Mouse (Mus musculus) adrenal gland, postnatal 14 days (tissue): ENCODE data around the gene Ilf2. TPM values are rescaled to one million over a fixed set of nuclear protein-coding genes. Genes with fewer than 3 reads are reported as not detected.

Experiments used
- total RNA-seq: library from RNA; stranded (reverse); gene quantifications from 2 replicates; pipeline ENCODE4 v1.2.3, GENCODE M21; 2021

Ilf2 gene
- total RNA-seq, 1 experiment from 2014 or later = 54.7 TPM

Other genes with a start within 250 kb of the Ilf2 start
- gene Jtb, start 244.5 kb upstream of the Ilf2 start, total RNA-seq = 58.8 and 58.9 TPM in 2 replicates
- gene Creb3l4, start 232.6 kb upstream of the Ilf2 start, total RNA-seq = 0.33 and 0.38 TPM in 2 replicates
- 106 and 108 TPM in 2 replicates for gene Slc39a1, start 228.0 kb upstream of the Ilf2 start, total RNA-seq
- gene Crtc2, start 222.0 kb upstream of the Ilf2 start, total RNA-seq = 37.5 and 51.7 TPM in 2 replicates
- gene Dennd4b, start 210.9 kb upstream of the Ilf2 start, total RNA-seq = 6.9 and 12.3 TPM in 2 replicates
- 66.4 and 76.6 TPM in 2 replicates for gene Gatad2b, start 182.9 kb upstream of the Ilf2 start, total RNA-seq
- gene Slc27a3, start 86.2 kb upstream of the Ilf2 start, total RNA-seq = 73.1 and 86.4 TPM in 2 replicates
- gene Ints3, start 42.5 kb upstream of the Ilf2 start, total RNA-seq = 59.5 and 62.4 TPM in 2 replicates
- 120 and 132 TPM in 2 replicates for gene Npr1, start 10.3 kb upstream of the Ilf2 start, total RNA-seq
- 46.1 and 49.2 TPM in 2 replicates for gene Snapin, start 14.9 kb downstream of the Ilf2 start, total RNA-seq
- 108 and 112 TPM in 2 replicates for gene Chtop, start 33.4 kb downstream of the Ilf2 start, total RNA-seq
- gene S100a1, start 38.3 kb downstream of the Ilf2 start, total RNA-seq = 294 and 337 TPM in 2 replicates
- gene S100a13, start 38.3 kb downstream of the Ilf2 start, total RNA-seq = 75.0 and 84.7 TPM in 2 replicates
- 0.56 and 0.85 TPM in 2 replicates for gene S100a14, start 50.7 kb downstream of the Ilf2 start, total RNA-seq
- 63.6 and 71.4 TPM in 2 replicates for gene S100a16, start 61.1 kb downstream of the Ilf2 start, total RNA-seq
- gene S100a3, start 84.5 kb downstream of the Ilf2 start, total RNA-seq = not detected in 2 replicates
- gene S100a2, start 114.1 kb downstream of the Ilf2 start, total RNA-seq = not detected in 2 replicates
- not detected in 2 replicates for gene Gm42674, start 125.8 kb downstream of the Ilf2 start, total RNA-seq
- gene S100a4, start 127.6 kb downstream of the Ilf2 start, total RNA-seq = 9.6 and 18.7 TPM in 2 replicates
- not detected in 2 replicates for gene S100a5, start 132.4 kb downstream of the Ilf2 start, total RNA-seq
- 54.3 and 59.5 TPM in 2 replicates for gene S100a6, start 136.8 kb downstream of the Ilf2 start, total RNA-seq
- not detected in 2 replicates for gene S100a7a, start 177.9 kb downstream of the Ilf2 start, total RNA-seq
- 11.8 and 25.3 TPM in 2 replicates for gene S100a8, start 192.9 kb downstream of the Ilf2 start, total RNA-seq
- 12.2 and 30.5 TPM in 2 replicates for gene S100a9, start 219.6 kb downstream of the Ilf2 start, total RNA-seq